Mouse (Mus musculus) CH12.LX (cell line): ENCODE data around the gene Trpm7.

Experiments used
- BHLHE40 ChIP-seq: IDR thresholded peaks from 2 replicates; pipeline ENCODE4 v1.6.1; 2011; ENCODE audit warnings: mild to moderate bottlenecking, low read depth, low read length, improper control_type of control experiment
- CTCF ChIP-seq, 2 experiments: IDR thresholded peaks in 1 of 2; conservative IDR thresholded peaks in 1 of 2; 2 replicates each; pipeline ENCODE4 v1.5.1; 2011 to 2012; ENCODE audit warnings: low read depth in 2 of 2, low read length in 2 of 2, improper control_type of control experiment in 1 of 2, inconsistent platforms in 1 of 2, mild to moderate bottlenecking in 1 of 2, moderate library complexity in 1 of 2
- EP300 ChIP-seq: IDR thresholded peaks from 2 replicates; pipeline ENCODE4 v1.6.1; 2011; ENCODE audit warnings: low read length, improper control_type of control experiment
- JUND ChIP-seq: conservative IDR thresholded peaks from 2 replicates; pipeline ENCODE4 v1.6.1; 2011; ENCODE audit warnings: low read depth, low read length, improper control_type of control experiment
- MAFK ChIP-seq: IDR thresholded peaks from 2 replicates; pipeline ENCODE4 v1.6.1; 2011; ENCODE audit warnings: low read length, improper control_type of control experiment; ENCODE audit not compliant: insufficient replicate concordance
- NRF1 ChIP-seq: IDR thresholded peaks from 2 replicates; pipeline ENCODE4 v1.6.1; 2014; ENCODE audit warnings: low read depth, mild to moderate bottlenecking, inconsistent platforms, low read length, improper control_type of control experiment, moderate library complexity
- POLR2A ChIP-seq: IDR thresholded peaks from 2 replicates; pipeline ENCODE4 v1.6.1; 2011; ENCODE audit warnings: low read depth, mild to moderate bottlenecking, improper control_type of control experiment, low read length
- POLR2AphosphoS2 ChIP-seq: IDR thresholded peaks from 2 replicates; pipeline ENCODE4 v1.6.1; 2011; ENCODE audit warnings: low read depth, low read length, improper control_type of control experiment
- RCOR1 ChIP-seq: conservative IDR thresholded peaks from 2 replicates; pipeline ENCODE4 v1.6.1; 2012; ENCODE audit warnings: low read depth, mild to moderate bottlenecking, inconsistent platforms, low read length, improper control_type of control experiment
- UBTF ChIP-seq: IDR thresholded peaks from 2 replicates; pipeline ENCODE4 v1.6.1; 2012; ENCODE audit warnings: low read depth, mild to moderate bottlenecking, inconsistent platforms, low read length, improper control_type of control experiment, moderate library complexity
- ZC3H11A ChIP-seq: IDR thresholded peaks from 2 replicates; pipeline ENCODE4 v1.6.1; 2012; ENCODE audit warnings: low read depth, mild to moderate bottlenecking, inconsistent platforms, low read length, improper control_type of control experiment

DNA sequence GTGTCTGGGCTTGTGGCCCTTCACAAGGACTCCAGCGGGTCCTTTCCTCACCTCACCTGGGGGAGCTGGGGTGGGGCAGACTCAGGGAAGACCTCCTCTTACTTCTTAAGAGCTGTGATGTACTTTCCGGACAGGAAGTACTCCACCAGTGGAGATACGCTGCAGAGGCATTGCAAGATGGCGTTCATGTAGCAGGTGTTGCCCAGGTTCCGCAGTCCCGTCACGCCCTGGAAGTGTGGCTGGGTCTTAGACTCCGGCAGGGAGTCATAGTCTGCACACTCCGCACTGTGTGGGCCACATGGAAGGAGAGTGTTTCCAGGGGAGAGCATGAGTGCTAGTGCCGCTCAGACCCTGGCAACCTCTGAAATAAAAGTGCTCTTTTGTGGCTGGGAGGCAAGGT is 95.7 kb downstream of the Trpm7 start:
- no peak for TF ChIP-seq POLR2A
- TF ChIP-seq CTCF (conservative IDR thresholded peaks at IDR 0.05 in 1 of 2, IDR thresholded peaks at IDR 0.05 in 1 of 2; ENCODE audit: low read depth in 2 of 2, low read length in 2 of 2): no peak
- no peak for TF ChIP-seq BHLHE40
- TF ChIP-seq EP300: no peak
- TF ChIP-seq ZC3H11A: no peak
- no peak for TF ChIP-seq NRF1
- TF ChIP-seq MAFK: no peak
- no peak for TF ChIP-seq JUND
- no peak for TF ChIP-seq UBTF
- no peak for TF ChIP-seq RCOR1
- TF ChIP-seq POLR2AphosphoS2: no peak
